25 mouse cellular contexts compared by ENCODE assay signal in the genomic region with DNA sequence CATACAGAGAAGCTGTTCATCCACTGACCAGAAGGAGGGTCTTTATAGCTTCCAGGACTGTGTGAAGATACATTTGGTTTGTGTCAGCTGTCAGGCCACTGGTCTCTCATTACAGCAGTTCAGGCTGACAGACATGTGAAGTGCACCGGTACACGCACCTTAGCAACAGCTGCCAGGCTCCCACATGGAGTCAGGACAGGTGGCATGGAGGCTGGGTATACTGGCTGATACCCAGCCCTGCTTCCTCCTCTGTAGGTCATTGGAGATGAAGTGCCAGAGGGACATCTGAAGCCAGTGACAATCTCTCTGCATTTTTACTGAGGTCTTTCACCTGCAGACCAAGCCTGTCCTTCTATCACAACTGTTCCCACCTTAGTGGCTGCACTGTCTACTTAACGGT.
DNase-seq lines count a peak whose midpoint lies in the region; ATAC-seq lines count a peak whose summit lies in the region.
"Had no signal": no experiment of that assay in that cellular context is flagged by ENCODE, and none has a peak within 500 bp of the region (broad histone marks: within the 10 kb centered on the region; RNA-seq: fewer than 3 reads in every experiment).

No protein-coding gene starts in this region.

- no peak overlapping the region for H3K4me2 ChIP-seq in forebrain, embryonic 16.5 days (ENCODE audit: low read length)
- H3K4me2 ChIP-seq: forebrain, embryonic 13.5 days; heart, embryonic 13.5 days; hindbrain, embryonic 14.5 days had no signal

- no peak overlapping the region for H3K4me3 ChIP-seq in forebrain, embryonic 16.5 days (replicated peaks; ENCODE audit: low read length)
- H3K4me3 ChIP-seq: forebrain, embryonic 13.5 days; heart, embryonic 13.5 days had no signal

- H3K9me3 ChIP-seq in forebrain, embryonic 16.5 days (ENCODE audit: control insufficient read depth, low read length): no peaks in the 10 kb centered on the region
- H3K9me3 ChIP-seq: forebrain, embryonic 13.5 days; heart, embryonic 13.5 days had no signal

- no peak overlapping the region for H3K9ac ChIP-seq in forebrain, embryonic 16.5 days (replicated peaks; ENCODE audit: low read depth, low read length)
- H3K9ac ChIP-seq: forebrain, embryonic 13.5 days; heart, embryonic 13.5 days; hindbrain, embryonic 14.5 days; liver, embryonic 14.5 days had no signal

- peaks cover 7% of the 10 kb centered on the region for H3K4me1 ChIP-seq in forebrain, embryonic 16.5 days (replicated peaks; ENCODE audit: control insufficient read depth, insufficient read depth, low read length)
- H3K4me1 ChIP-seq: forebrain, embryonic 13.5 days had no signal

- no peak for ATAC-seq in forebrain, embryonic 16.5 days
- ATAC-seq: CD4-positive, CD25-positive, alpha-beta regulatory T cell, adult 4 months; forebrain, embryonic 13.5 days; inflammation-experienced regulatory T-cells, adult 6 months had no signal

- WGBS in forebrain, embryonic 16.5 days: 84% methylated on average over 3 of the region's 3 CpGs

- intact Hi-C loops in gastrocnemius, postnatal 36 days (cut with DNase I): no loop called here

- H3K27me3 ChIP-seq in forebrain, embryonic 16.5 days (replicated peaks; ENCODE audit: control insufficient read depth, insufficient read depth, low read length): no peaks in the 10 kb centered on the region
- H3K27me3 ChIP-seq: forebrain, embryonic 13.5 days; heart, embryonic 13.5 days had no signal

- H3K27ac ChIP-seq in forebrain, embryonic 16.5 days (ENCODE audit: low read length): no peak overlapping the region
- H3K27ac ChIP-seq: forebrain, embryonic 13.5 days; heart, embryonic 13.5 days; hindbrain, embryonic 14.5 days; liver, embryonic 14.5 days had no signal

- peak; percentile 45 to 46 for DNase-seq in cerebellum, adult 18-20 months
- no peak for DNase-seq in cerebellum, postnatal 14 days
- DNase-seq in gastrocnemius, postnatal 36 days: peak; percentile 17 to 29
- no peak for DNase-seq in gastrocnemius, postnatal 4 days (ENCODE audit: low spot score in 2 of 2)
- peak; percentile 35 to 47 for DNase-seq in cerebellum, postnatal 36 days
- no peak for DNase-seq in frontal cortex, adult 2 months (ENCODE audit: extremely low spot score in 1 of 2, low spot score in 1 of 2)
- DNase-seq: adrenal gland, postnatal 25 days; heart, postnatal 10 days; kidney, adult 11 months; kidney, postnatal 14 days; layer of hippocampus, adult 9-11 months; liver; lung, adult 2 months; lung, postnatal 10 days; midbrain, embryonic 14.5 days; right cerebral cortex, postnatal 25 days; spleen, adult 18-20 months; thymus, postnatal 36 days had no signal

- H3K36me3 ChIP-seq in forebrain, embryonic 16.5 days (ENCODE audit: control insufficient read depth, insufficient read depth): no peaks in the 10 kb centered on the region
- H3K36me3 ChIP-seq: heart, embryonic 13.5 days had no signal

Comparison
In these comparisons a context has a peak if more than half of its experiments do, and no peak if none do; other contexts are left out.
1. DNase-seq: peak in cerebellum, adult 18-20 months (2 of 2), gastrocnemius, postnatal 36 days (2 of 2) and cerebellum, postnatal 36 days (2 of 2); none in cerebellum, postnatal 14 days (0 of 2), gastrocnemius, postnatal 4 days (0 of 2) and frontal cortex, adult 2 months (0 of 2).